Mouse (Mus musculus): Measurements from ENCODE around the gene Zbtb37.

DNA sequence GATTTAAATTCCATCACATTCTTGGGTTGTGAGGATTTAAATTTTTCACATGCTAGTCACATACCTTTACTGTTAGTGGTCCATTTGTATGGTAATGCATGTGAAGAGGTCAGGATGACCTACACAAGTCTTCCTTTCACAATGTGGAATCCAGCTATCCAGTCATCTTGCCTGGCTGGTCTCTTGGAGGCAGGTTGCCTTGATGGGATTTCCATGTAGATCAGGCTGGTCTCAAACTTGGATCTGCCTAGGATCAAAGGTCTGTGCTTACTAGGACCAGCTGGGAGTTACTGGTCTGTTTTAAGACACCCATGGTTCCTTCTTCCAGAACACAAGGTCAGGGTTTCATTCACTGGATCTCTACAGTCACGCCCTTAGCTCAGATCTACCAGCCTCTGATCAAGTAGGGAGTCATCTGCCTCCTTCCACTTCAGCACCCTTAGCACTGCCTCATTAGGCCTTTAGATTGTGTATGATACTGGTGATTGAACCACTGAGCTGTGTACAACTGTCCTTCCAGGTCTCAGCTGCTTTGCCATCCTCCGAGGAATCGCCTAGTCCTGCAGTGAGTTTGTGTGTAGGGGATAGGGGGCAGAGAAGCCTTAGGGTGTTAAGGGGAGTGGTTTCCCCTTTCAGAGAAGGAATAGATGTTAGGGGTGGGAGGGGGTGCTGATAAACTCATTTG lies 5.2 kb upstream of the Zbtb37 start:
- TF ChIP-seq POLR2A (IDR thresholded peaks at IDR 0.05; ENCODE audit: low read depth, low read length) (no peak), CTCF (IDR thresholded peaks at IDR 0.05; ENCODE audit: extremely low read depth, insufficient read length, insufficient replicate concordance, low read depth, low read length) (no peak)

All from small intestine, adult 2 months (tissue).